Comparison of ENCODE assay signal across 8 mouse cellular contexts in the genomic region with DNA sequence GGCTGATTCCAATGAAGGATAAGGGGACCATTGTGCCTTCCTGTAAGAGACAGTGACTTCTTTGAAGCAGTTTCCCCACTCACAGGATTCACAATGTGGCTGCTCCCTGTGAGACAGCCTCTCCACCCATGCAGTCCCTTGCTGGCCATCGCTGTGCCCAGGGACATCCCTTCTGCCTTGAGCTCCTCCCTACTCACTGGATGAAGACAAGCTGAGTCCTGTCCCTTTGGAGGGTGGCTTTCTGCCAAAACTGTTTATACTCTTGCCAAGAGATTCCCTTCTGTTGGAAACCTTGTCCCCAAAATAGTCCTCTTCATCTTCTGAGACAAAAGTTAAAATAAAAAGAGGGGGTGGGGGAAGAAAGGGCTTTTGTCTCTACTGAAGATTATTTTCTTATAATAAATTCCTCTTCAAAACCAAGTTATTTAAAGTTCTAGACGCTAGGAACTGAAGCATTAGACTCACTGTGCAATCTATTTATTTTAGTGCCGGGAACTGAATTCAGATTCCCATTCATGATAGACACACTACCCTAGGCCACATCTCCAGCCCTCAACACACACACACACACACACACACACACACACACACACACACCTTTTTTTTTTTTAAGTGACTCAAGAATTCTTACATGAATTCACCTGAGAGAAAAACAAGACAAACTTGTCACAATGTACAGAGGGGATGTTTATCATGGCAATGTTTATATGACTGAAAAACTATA.
DNase-seq lines count a peak whose midpoint lies in the region; ATAC-seq lines count a peak whose summit lies in the region.

No protein-coding gene starts in this region.

- no peak for ATAC-seq in megakaryocyte-erythroid progenitor cell, adult 5-6 weeks (replicated peaks; ENCODE audit: low FRiP score, low TSS enrichment, poor library complexity, severe bottlenecking)

- intact Hi-C loops in left cerebral cortex, postnatal 14 days (cut with DNase I), result no loop called here

- peak; percentile 49 for DNase-seq in kidney, postnatal 10 days
- no peak for DNase-seq in kidney, adult 8-10 months
- DNase-seq in adrenal gland, postnatal 25 days, result peak; percentile 14
- DNase-seq in cerebellum, adult 11 months, result peak; percentile 11
- DNase-seq in left cerebral cortex, postnatal 14 days (ENCODE audit: low spot score in 2 of 2), result peak; percentile 66 to 83
- DNase-seq in ovary, postnatal 10 days (ENCODE audit: low spot score), result no peak
- no peak for DNase-seq in spleen, postnatal 4 days (ENCODE audit: low spot score in 2 of 2)

Comparison
In these comparisons a context has a peak if more than half of its experiments do, and no peak if none do; other contexts are left out.
1. DNase-seq: peak in kidney, postnatal 10 days (single experiment), adrenal gland, postnatal 25 days (single experiment), cerebellum, adult 11 months (single experiment) and left cerebral cortex, postnatal 14 days (2 of 2); none in kidney, adult 8-10 months (0 of 2), ovary, postnatal 10 days (single experiment) and spleen, postnatal 4 days (0 of 2).